Mouse (Mus musculus) Muller cell, postnatal 12 days (primary cell): ENCODE measurements around the gene Alox12b.
A peak's percentile ranks its signal among the peaks of the same experiment; 100 is the strongest.

Experiments used
- DNase-seq: peaks from one replicate; pipeline ENCODE4 v3.0.0-alpha.2; 2015; ENCODE audit errors: inconsistent ontology term

The Alox12b gene

DNA sequence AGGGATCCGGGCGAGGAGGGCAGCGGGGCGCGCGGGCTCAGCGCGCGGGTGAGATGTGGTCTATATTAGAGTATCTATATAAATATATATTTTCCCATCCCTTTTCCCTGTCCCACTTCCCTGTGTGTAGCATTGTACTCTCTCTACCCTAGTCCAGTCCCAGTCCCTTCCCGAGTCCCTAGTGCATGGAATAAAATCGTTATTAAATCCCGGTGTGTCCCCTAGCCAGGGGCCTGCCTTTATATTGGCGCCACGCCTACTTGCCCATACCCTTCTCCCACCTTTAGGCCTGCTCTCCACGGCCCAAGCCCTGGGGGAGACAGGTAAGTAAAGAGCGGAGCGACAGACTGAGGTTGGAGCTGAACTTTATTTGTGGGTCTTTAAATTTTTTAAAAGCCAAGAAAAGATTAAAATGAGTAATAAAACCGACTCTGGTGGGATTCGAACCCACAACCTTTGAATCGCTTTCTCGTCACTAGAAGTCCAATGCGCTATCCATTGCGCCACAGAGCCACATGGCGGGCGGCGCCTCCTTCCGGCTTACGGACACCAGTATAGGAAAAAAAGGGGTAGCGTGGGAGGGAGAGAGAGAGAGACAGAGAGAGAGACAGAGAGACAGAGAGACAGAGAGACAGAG is 33.6 kb upstream of the Alox12b start:
- DNase-seq: peak; percentile 99

DNA sequence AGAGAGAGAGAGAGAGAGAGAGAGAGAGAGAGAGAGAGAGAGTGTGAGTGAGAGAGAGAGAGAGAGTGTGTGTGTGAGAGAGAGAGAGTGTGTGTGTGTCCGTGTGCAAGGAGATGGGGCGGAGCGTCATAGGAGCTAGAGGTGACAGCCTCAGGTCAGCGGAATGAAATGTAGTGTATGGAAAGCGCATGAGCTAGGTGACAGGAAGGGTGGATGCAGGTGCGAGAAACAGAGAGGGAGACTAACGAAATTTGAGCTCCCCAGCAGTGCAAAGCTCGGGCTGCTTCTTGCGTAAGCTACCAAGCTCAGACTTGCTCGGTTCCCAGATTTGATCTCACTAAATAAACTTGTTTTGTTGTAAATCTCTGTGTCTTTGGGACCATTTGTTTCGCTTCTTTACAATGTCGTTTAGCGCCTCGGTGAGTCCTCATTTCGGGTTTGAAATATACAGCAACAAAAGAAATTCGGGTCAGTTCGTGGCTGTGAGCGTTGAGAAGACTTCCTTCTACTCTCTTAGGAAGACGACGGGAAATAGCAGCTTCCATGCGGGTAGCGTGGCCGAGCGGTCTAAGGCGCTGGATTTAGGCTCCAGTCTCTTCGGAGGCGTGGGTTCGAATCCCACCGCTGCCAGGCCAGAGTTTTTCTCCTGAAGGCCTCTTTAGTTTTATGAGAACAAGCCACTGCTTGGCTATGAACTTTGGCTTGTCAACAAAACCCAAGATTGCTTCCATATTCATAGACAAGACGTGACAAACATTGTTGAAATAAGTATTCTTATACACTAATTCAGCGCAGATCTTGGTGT is 32.9 kb upstream of the Alox12b start:
- peak; percentile 96 for DNase-seq

- DNase-seq: no peak
These were observed 32.3 kb upstream of the Alox12b start for GRCm38 (mm10) chr11:69124498-69124847.

DNA sequence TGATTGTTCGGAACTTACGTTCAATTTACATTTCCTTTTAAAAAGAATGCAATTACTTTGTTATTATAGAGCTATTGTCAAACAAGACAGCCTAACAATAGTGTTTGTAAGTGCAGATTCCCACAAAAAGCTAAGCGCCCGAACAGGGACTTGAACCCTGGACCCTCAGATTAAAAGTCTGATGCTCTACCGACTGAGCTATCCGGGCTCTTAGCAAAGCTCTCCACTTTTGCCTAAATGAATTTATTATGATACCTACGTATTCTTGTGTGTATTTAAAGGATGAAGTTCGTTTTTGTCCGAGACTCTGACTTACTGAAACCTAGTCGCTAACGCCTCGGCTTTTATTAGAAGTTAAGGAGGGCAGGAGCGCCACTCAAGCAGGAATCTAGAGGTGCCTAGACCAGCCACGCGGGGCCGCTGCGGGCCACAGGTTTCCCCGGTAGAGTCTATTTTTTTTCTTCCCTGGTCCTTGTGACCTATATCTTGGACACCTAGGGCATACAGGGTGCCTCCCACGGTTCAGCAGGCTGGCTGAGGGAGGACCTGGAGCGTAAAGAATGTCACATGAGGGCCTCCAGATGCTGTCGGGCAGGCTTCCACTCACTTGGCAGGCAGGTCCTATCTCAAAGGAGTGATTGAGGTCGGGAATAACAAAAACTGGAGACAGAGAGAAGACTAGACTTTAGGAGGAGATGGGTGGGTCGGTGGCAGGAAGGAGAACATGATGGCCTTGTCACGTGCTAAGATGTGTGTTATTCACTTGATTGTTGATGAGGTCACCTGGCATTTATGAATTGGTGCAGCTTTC is 31.5 kb upstream of the Alox12b start:
- DNase-seq: peak; percentile 89

DNA sequence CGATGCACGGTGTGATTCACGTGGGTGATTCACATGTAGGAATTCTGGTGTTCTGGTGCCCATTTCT is 31.1 kb upstream of the Alox12b start, which contains the start of gene Aloxe3:
Gene Aloxe3, plus strand, starts transcription at position 45 of the 67 bp plus-strand sequence.
- no peak for DNase-seq

DNA sequence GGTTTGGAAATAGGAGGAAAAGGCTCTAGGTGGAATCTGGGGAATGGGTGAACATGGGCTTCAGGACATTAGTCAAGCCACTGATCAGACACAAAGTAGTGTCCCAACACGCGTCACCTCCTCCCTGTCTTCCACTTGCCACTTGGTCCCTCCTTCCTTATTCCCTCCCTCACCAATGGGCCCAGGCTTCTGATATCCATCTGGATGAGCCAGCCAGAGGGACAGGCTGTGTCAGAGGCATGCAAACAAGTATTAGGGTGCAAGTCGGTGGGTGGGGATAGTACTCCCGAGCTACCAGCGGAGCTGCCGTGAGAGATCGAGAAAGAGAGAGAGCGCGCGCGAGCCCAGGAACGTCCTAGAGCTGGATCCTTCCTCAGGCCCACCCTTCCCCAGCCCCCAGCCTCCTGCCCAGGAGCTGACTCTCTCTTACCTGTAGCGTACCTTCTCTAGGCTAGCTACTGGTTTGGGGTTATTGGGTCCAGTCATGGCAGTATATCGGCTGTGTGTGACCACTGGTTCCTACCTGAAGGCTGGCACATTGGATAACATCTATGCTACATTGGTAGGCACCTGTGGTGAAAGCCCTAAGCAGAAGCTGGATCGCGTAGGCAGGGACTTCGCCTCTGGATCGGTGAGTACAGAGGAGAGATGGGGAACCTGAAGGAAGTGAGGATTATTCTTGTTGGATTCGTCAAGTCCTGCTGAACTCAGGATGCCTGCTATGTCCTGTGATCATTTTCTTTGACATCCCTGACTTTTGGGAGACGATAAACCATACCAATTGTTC is 30.7 kb upstream of the Alox12b start:
- DNase-seq: peak; percentile 65

DNA sequence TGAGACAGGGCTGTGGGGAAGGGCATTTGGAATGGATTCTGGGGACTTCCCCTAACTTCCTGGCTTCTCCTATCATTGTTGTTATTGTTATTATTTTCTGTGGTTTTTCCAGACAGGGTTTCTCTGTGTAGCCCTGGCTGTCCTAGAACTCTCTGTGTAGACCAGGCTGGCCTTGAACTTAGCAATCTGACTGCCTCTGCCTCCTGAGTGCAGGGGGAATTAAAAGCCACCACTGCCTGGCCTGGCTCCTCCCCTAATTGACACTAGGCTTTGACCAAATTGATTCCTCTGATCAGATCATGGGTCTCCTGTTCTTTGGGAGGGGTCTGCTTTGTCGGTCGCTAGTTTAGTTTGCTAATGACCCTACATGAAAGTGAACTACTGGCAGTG is 30.1 kb upstream of the Alox12b start:
- no peak for DNase-seq

DNA sequence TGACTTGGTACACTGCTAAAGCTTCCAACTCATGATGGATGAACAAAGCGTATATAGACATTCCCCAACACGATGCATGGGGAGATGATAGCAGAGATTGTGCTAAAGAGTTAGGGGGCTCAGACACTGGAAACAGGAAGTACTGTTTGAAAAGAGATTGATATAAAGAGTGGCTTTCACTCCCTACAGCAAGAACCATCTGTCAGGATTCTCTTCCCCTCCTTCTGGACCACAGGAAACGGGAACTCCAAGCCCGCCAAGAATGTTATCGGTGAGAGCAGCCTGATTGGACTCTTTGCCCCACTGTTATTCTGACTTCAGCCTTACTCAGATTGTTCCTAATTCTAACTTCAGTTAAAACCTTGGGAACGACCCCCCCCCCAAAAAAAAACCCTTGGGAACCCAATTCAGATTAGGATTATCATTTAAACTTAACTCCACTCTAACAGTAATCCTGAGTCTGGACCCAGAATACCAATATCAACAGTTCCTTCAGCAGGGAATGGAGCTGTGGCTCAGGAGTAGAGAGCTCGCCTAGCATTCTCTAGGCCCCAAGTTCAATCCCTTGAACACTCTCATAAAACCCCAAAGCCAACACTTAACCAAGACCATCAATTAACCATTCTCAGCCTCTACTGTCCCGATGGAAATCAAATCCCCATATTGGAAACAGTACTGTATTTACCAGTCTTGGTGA is 28.2 kb upstream of the Alox12b start:
- DNase-seq: no peak

- DNase-seq: no peak
These were observed 23.2 kb upstream of the Alox12b start for GRCm38 (mm10) chr11:69133566-69133922.

DNA sequence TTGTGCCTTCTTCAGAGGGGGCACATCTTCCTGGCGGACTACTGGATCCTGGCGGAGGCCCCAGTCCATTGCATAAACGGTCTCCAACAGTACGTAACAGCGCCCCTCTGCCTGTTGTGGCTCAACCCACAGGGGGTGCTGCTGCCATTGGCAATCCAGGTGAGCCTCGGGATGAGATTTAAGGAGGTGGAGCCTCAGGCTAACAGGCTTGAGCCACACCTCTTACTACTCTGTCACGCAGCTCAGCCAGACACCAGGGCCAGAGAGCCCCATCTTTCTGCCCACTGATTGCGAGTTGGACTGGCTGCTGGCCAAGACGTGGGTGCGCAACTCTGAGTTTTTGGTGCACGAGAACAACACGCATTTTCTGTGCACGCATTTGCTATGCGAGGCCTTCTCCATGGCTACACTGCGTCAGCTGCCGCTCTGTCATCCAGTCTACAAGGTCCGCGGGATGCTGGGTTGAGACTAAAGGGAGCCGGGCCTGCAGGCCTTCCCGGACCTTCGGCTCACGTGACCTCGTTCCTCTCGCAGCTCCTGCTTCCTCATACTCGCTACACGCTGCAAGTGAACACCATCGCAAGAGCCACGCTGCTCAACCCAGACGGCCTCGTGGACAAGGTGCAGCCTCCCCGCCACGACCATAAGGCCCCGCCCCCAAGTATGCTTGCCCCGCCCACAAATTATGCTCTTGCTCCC is 22.7 kb upstream of the Alox12b start:
- DNase-seq: peak; percentile 44

- no peak for DNase-seq
These were observed 22.2 kb upstream of the Alox12b start for GRCm38 (mm10) chr11:69134622-69134968.

GRCm38 (mm10) chr11:69135361-69135760 is 21.4 kb upstream of the Alox12b start:
- DNase-seq: no peak

GRCm38 (mm10) chr11:69147546-69147945 is 9.2 kb upstream of the Alox12b start:
- DNase-seq: peak; percentile 38

- DNase-seq: no peak
These were observed 8.3 kb upstream of the Alox12b start for GRCm38 (mm10) chr11:69148451-69148960.

DNA sequence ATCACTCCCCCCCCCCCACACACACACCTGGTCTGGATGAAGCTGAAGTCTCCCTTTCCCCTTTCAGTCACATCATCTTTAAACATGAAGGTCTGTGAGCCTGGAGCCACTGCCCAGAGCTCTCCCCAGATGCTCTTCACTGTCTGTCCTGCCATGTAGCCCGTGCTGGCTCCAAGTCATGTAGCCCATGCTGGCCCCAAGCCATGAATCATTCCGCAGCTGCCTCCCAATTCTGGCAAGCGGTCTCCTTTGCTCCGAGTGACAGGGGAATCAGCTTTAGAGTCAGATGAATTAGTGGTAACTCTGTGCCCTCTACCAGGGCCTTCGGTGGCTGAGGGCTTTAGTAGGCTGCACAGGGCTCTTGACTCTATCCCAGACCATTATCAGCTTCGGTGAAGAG is 7.1 kb upstream of the Alox12b start:
- DNase-seq: no peak

DNA sequence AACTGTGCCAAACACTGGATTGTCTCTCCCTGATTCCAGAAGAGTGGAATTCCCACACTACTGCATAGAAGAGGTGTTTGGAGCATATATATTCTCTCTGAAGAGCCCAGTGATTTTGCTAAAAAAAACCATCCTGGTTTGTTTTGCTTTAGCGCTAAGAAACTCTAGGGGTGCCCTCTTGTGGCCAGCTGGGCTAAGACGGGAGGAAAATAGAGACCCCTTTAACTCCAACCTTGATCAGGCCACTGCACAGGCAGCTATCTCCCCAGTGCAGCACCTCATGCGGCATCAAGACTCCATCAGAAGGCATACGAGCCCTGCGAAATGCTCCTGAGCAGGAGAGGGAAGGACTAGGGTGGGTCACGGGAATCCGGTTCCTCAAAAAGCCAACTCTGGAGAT is 6.3 kb upstream of the Alox12b start:
- peak; percentile 53 for DNase-seq

DNA sequence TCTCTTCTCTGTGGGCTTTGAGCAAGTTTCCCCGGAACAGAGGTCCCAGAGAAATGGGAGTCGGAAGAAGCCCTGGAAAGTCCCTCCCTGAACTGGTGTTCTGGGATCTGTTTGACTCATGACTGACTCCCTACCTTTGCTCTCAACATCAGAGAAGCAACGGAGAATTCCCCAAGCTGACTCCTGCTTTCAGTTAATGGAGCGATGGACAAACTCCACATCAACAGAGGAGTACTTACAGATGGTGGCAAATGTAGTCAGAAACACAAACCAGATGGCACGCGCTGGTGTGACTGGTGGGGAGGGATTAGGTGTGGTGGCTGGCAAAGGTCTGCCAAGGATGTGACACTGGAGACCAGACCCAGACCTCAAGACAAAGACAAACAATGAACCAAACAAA is 5.8 kb upstream of the Alox12b start:
- DNase-seq: no peak

DNA sequence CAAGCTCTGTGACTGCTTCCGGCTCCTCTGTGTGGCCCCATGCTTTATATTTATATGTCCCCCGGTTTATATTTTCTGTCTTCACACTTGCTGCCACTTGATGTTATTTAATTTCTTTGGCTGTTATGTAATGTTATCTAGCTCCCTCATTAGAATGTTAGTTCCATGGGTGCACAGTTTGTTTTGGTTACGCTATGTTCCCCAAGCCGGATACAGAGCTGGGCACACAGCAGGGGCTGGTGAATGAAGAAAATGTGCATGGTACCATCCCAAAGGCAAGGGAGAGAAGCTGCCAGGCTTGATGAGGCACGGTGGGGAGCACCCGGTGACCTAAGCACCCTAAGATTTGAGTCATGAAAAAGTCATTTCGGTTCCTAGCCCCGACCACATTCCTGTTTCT is 3.0 kb upstream of the Alox12b start:
- DNase-seq: peak; percentile 32

GRCm38 (mm10) chr11:69155351-69155750 is 1.4 kb upstream of the Alox12b start:
- DNase-seq: no peak

- no peak for DNase-seq
These were observed 12.5 kb downstream of the Alox12b start for GRCm38 (mm10) chr11:69169313-69169712.

GRCm38 (mm10) chr11:69171626-69172025 is 14.8 kb downstream of the Alox12b start:
- DNase-seq: no peak
